Mouse (Mus musculus) CH12.LX (cell line): ENCODE measurements at regions not wholly inside any gene's neighbourhood (a gene's known extent, or its start where the extent isn't known, plus 50 kb on each side); places are given as distances from the start of the nearest gene placed in this dataset.

Source experiments
- DNase-seq: peaks from one replicate; pipeline ENCODE4 v3.0.0-alpha.2; 2013; ENCODE audit errors: extremely low read depth
- H3K27ac ChIP-seq: 2 replicates; pipeline ENCODE4 v1.5.1; 2012; ENCODE audit warnings: low read depth, mild to moderate bottlenecking, control low read depth, moderate library complexity; ENCODE audit not compliant: insufficient read depth
- H3K27me3 ChIP-seq: replicated peaks from 2 replicates; pipeline ENCODE3; 2012; ENCODE audit warnings: inconsistent platforms
- H3K36me3 ChIP-seq, 2 experiments: replicated peaks in 1 of 2; 2 replicates each; pipeline versions ENCODE3 to v1.6.1; 2012; ENCODE audit warnings: inconsistent platforms in 1 of 2, low read length in 1 of 2, mild to moderate bottlenecking in 1 of 2, mixed read lengths in 1 of 2, moderate library complexity in 1 of 2; ENCODE audit not compliant: control insufficient read depth in 1 of 2, insufficient read depth in 1 of 2
- H3K4me1 ChIP-seq, 2 experiments: 2 replicates each; pipeline ENCODE4 v1.6.1; 2012; ENCODE audit warnings: inconsistent platforms in 1 of 2, moderate library complexity in 1 of 2; ENCODE audit not compliant: insufficient read depth in 2 of 2, control insufficient read depth in 1 of 2
- H3K4me2 ChIP-seq: 2 replicates; pipeline ENCODE4 v1.6.1; 2012; ENCODE audit warnings: low read depth, mild to moderate bottlenecking, control low read depth; ENCODE audit not compliant: poor library complexity, insufficient read depth, severe bottlenecking
- H3K4me3 ChIP-seq, 3 experiments: fragments of 150-350 bp in 1 of 3; sonication (generic) in 1 of 3; replicated peaks in 1 of 3; 2 replicates each; pipeline versions ENCODE3 to v1.5.1; 2011 to 2012; ENCODE audit warnings: low read depth in 2 of 3, low read length in 2 of 3, mild to moderate bottlenecking in 2 of 3, moderate library complexity in 2 of 3, control low read depth in 1 of 3, improper control_type of control experiment in 1 of 3, inconsistent platforms in 1 of 3, mixed read lengths in 1 of 3; ENCODE audit not compliant: poor library complexity in 1 of 3
- H3K79me2 ChIP-seq: replicated peaks from 2 replicates; pipeline ENCODE4 v1.6.1; 2012; ENCODE audit warnings: mild to moderate bottlenecking, moderate library complexity; ENCODE audit not compliant: control insufficient read depth, poor library complexity, insufficient read depth, severe bottlenecking; ENCODE audit errors: extremely low read depth
- H3K9ac ChIP-seq: 2 replicates; pipeline ENCODE4 v1.6.1; 2012; ENCODE audit warnings: low read depth, mild to moderate bottlenecking, control low read depth, moderate library complexity; ENCODE audit not compliant: insufficient read depth
- H3K9me3 ChIP-seq: replicated peaks from 2 replicates; pipeline ENCODE3; 2012; ENCODE audit warnings: low read length, inconsistent platforms, mixed read lengths
- CTCF ChIP-seq, 2 experiments: IDR thresholded peaks in 1 of 2; conservative IDR thresholded peaks in 1 of 2; 2 replicates each; pipeline ENCODE4 v1.5.1; 2011 to 2012; ENCODE audit warnings: low read depth in 2 of 2, low read length in 2 of 2, improper control_type of control experiment in 1 of 2, inconsistent platforms in 1 of 2, mild to moderate bottlenecking in 1 of 2, moderate library complexity in 1 of 2
- E2F4 ChIP-seq: IDR thresholded peaks from 2 replicates; pipeline ENCODE4 v1.6.1; 2011; ENCODE audit warnings: low read depth, low read length, improper control_type of control experiment; ENCODE audit not compliant: insufficient replicate concordance
- ETS1 ChIP-seq: conservative IDR thresholded peaks from 2 replicates; pipeline ENCODE4 v1.6.1; 2012; ENCODE audit warnings: low read depth, mild to moderate bottlenecking, inconsistent platforms, low read length, improper control_type of control experiment, moderate library complexity
- IRF4 ChIP-seq: IDR thresholded peaks from 2 replicates; pipeline ENCODE4 v1.6.1; 2014; ENCODE audit warnings: low read depth, mild to moderate bottlenecking, inconsistent platforms, low read length, improper control_type of control experiment
- KAT2A ChIP-seq: IDR thresholded peaks from 2 replicates; pipeline ENCODE4 v1.6.1; 2012; ENCODE audit warnings: low read length, improper control_type of control experiment, inconsistent platforms; ENCODE audit not compliant: insufficient replicate concordance
- MAX ChIP-seq: IDR thresholded peaks from 2 replicates; pipeline ENCODE4 v1.6.1; 2011; ENCODE audit warnings: low read length, improper control_type of control experiment
- MEF2A ChIP-seq: IDR thresholded peaks from 2 replicates; pipeline ENCODE4 v1.6.1; 2014; ENCODE audit warnings: low read depth, mild to moderate bottlenecking, inconsistent platforms, low read length, improper control_type of control experiment, borderline replicate concordance
- MXI1 ChIP-seq: IDR thresholded peaks from 2 replicates; pipeline ENCODE4 v1.6.1; 2011; ENCODE audit warnings: mild to moderate bottlenecking, low read depth, low read length, improper control_type of control experiment
- PAX5 ChIP-seq: IDR thresholded peaks from 2 replicates; pipeline ENCODE4 v1.6.1; 2012; ENCODE audit warnings: low read length, inconsistent platforms, mixed read lengths
- RAD21 ChIP-seq: IDR thresholded peaks from 2 replicates; pipeline ENCODE4 v1.6.1; 2011; ENCODE audit warnings: low read depth, mild to moderate bottlenecking, low read length, improper control_type of control experiment, moderate library complexity
- SIN3A ChIP-seq: IDR thresholded peaks from 2 replicates; pipeline ENCODE4 v1.6.1; 2012; ENCODE audit warnings: low read length, improper control_type of control experiment, inconsistent platforms
- TBP ChIP-seq: conservative IDR thresholded peaks from 2 replicates; pipeline ENCODE4 v1.6.1; 2011; ENCODE audit warnings: low read depth, low read length, improper control_type of control experiment
- TCF12 ChIP-seq: IDR thresholded peaks from 2 replicates; pipeline ENCODE4 v1.6.1; 2014; ENCODE audit warnings: low read depth, mild to moderate bottlenecking, inconsistent platforms, low read length, improper control_type of control experiment
- UBTF ChIP-seq: IDR thresholded peaks from 2 replicates; pipeline ENCODE4 v1.6.1; 2012; ENCODE audit warnings: low read depth, mild to moderate bottlenecking, inconsistent platforms, low read length, improper control_type of control experiment, moderate library complexity
- USF1 ChIP-seq: IDR thresholded peaks from 2 replicates; pipeline ENCODE4 v1.6.1; 2014; ENCODE audit warnings: low read depth, mild to moderate bottlenecking, inconsistent platforms, low read length, improper control_type of control experiment
- ZC3H11A ChIP-seq: IDR thresholded peaks from 2 replicates; pipeline ENCODE4 v1.6.1; 2012; ENCODE audit warnings: low read depth, mild to moderate bottlenecking, inconsistent platforms, low read length, improper control_type of control experiment
- ZNF384 ChIP-seq: IDR thresholded peaks from 2 replicates; pipeline ENCODE4 v1.6.1; 2012; ENCODE audit warnings: low read depth, low read length, improper control_type of control experiment, inconsistent platforms
- dilution Hi-C: fragments of 300-500 bp; cut with MboI; formaldehyde crosslinking; loops from 2 replicates; pipeline ENCODE4 v1.14.3; 2020; ENCODE audit warnings: low sequenced_read_pairs; ENCODE audit not compliant: extremely low pct_unique_long_range_greater_than_20kb, extremely low pct_ligation_motif_present
- in situ Hi-C: fragments of 300-500 bp; cut with MboI; formaldehyde crosslinking; loops from 3 replicates; pipeline ENCODE4 v1.14.3; 2019; ENCODE audit warnings: low sequenced_read_pairs, low pct_ligation_motif_present, low pct_unique_long_range_greater_than_20kb, mixed read lengths

DNA sequence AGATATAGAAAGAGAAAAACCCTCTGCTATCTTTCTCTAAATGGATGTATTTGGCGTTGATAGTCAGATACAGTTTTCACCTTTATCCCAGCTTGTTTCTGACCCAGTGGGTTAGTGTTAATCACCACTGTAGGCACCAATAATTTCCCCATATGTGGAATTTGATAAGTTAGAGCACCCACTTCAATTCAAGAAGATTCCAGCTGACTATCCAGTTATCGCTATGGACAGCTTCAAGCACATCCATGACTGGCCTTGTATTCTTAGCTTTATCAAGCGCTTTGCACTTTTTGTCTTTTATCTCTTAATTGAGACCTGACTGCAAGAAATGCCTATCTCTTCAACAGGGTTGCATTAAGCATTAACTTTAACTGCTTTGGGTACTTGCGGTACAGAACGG is 211.3 kb downstream of the Nr4a2 start:
- Histone ChIP-seq H3K4me2 (no peak overlapping the region), H3K4me3 (no peak overlapping the region), H3K79me2 (no peaks in the 10 kb centered on the region), H3K27me3 (no peaks in the 10 kb centered on the region), H3K9me3 (no peaks in the 10 kb centered on the region), H3K4me1 (no peaks in the 10 kb centered on the region), H3K9ac (no peak overlapping the region), H3K36me3 (no peaks in the 10 kb centered on the region), H3K27ac (no peak overlapping the region)
- no peak for DNase-seq
- TF ChIP-seq ETS1, result no peak
- no peak for TF ChIP-seq MEF2A
- TF ChIP-seq IRF4, result no peak
- TF ChIP-seq SIN3A, result no peak
- TF ChIP-seq USF1, result no peak
- TF ChIP-seq MAX, result no peak
- TF ChIP-seq TBP, result no peak
- TF ChIP-seq ZC3H11A, result no peak
- TF ChIP-seq PAX5, result no peak
- TF ChIP-seq TCF12, result no peak
- TF ChIP-seq RAD21, result no peak
- no peak for TF ChIP-seq ZNF384
- TF ChIP-seq UBTF, result no peak
- no peak for TF ChIP-seq KAT2A
- dilution Hi-C loops (no loop called here), in situ Hi-C loops (no loop called here)

DNA sequence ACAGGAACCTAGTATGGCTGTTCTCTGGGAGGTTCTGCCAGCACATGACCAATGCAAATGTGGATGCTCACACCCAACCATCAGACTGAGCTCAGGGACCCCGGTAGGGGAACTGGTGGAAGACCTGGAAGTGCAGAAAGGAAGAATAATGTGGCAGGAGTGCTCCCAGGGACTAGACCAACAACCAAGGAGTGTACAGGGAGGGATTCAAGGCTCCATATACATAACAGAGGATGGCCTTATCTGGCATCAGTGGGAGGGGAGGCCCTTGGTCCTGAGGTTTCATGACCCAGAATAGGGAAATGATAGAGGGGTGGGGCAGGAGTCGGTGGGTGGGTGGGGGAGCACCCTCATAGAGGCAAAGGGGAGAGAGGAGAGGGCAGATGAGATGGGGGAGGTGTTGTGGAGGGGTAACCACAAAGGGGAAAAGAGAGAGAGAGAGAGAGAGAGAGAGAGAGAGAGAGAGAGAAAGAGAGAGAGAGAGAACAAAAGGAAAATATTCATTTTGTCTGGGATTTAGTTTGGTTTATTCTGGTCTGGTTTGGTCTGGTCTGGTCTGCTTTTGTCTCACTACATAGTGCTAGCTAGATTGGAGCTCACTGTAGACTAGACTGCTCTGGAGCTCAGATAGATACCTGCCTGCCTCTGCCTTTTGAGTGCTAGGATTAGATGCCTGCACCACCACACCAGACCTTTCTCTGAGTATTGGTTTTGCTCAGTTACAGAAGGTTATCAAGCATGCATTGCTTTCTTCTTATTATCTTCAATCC is 214.5 kb downstream of the Nr4a2 start:
- no peak overlapping the region for H3K27ac ChIP-seq
- H3K79me2 ChIP-seq, result no peaks in the 10 kb centered on the region
- no peaks in the 10 kb centered on the region for H3K36me3 ChIP-seq
- H3K9ac ChIP-seq, result no peak overlapping the region
- H3K27me3 ChIP-seq, result no peaks in the 10 kb centered on the region
- dilution Hi-C loops (no loop called here), in situ Hi-C loops (no loop called here)
- DNase-seq, result no peak
- no peaks in the 10 kb centered on the region for H3K9me3 ChIP-seq
- TF ChIP-seq TBP, result no peak
- no peak for TF ChIP-seq KAT2A
- TF ChIP-seq CTCF (conservative IDR thresholded peaks at IDR 0.05 in 1 of 2, IDR thresholded peaks at IDR 0.05 in 1 of 2; ENCODE audit: low read depth in 2 of 2, low read length in 2 of 2), result no peak
- TF ChIP-seq E2F4, result no peak
- TF ChIP-seq MXI1, result no peak
- no peak overlapping the region for H3K4me3 ChIP-seq
- no peak overlapping the region for H3K4me2 ChIP-seq
- no peaks in the 10 kb centered on the region for H3K4me1 ChIP-seq
